Mouse (Mus musculus) Patski (cell line): ENCODE data around the gene Ccr3. TPM values are rescaled to one million over a fixed set of nuclear protein-coding genes. Genes with fewer than 3 reads are reported as not detected.
"Not testable (repeated sequence)": the region's sequence is repeated elsewhere in the genome, so short reads cannot be mapped to it uniquely, and the experiment has no call there.

ENCODE experiments used
- ATAC-seq: fragments of 100-300 bp; one replicate; pipeline ENCODE4 v1.8.0; 2021
- CTCF ChIA-PET: fragments of 350-600 bp; sonication (Branson Sonifier 250); formaldehyde crosslinking; loops from one replicate; lab custom pipeline; 2022; ENCODE audit warnings: inconsistent platforms; lab: Charles Lee
- POLR2A ChIA-PET: fragments of 350-600 bp; sonication (Branson Sonifier 250); formaldehyde crosslinking; loops from one replicate; lab custom pipeline; 2022; ENCODE audit warnings: antibody characterized with exemption, inconsistent platforms; lab: Charles Lee
- DNase-seq: peaks from one replicate; pipeline ENCODE4 v3.0.0-alpha.2; 2011; ENCODE audit warnings: low read depth, low spot score
- H3K27me3 ChIP-seq: fragments of 371-371 bp; one replicate; pipeline ENCODE4 v1.5.1; 2021
- CTCF ChIP-seq: fragments of 100-300 bp; IDR thresholded peaks from one replicate; pipeline ENCODE4 v1.5.1; 2021
- in situ Hi-C: fragments of 300-500 bp; cut with MboI; formaldehyde crosslinking; loops from 3 replicates; pipeline ENCODE4 v1.11.1; 2018; ENCODE audit warnings: low pct_unique_long_range_greater_than_20kb, mixed read lengths
- polyA plus RNA-seq: library from polyadenylated mRNA; unstranded; gene quantifications from one replicate; pipeline ENCODE4 v1.2.3, GENCODE M21; 2021

Ccr3 gene
- polyA plus RNA-seq = not detected

DNA sequence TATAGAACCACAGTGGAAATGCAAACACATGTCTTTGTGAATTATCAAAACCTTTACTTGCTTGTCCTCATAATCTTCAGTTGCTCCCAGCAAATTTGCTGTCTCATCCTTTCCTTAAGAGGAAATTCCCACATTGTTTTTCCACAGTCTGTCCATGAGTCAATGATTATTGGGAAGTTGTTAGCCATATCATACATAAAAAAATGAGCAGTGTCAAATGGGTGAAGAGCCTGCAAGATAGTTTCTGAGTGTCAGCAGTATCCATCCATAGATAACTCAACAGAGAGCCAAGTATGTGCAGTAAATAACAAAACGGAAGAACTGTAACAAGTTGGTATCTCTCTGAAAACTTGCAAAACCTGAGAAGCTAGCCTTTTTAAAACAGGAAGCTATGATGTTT is at the start of gene Ccr3:
Gene Ccr3 (plus strand): TSS at position 301 of the 400 bp plus-strand sequence.
- ATAC-seq (no peak), DNase-seq (no peak)
- H3K27me3 ChIP-seq = peaks cover 8% of the 10 kb centered on the region
- in situ Hi-C loops = no loop called here
- TF ChIP-seq CTCF = no peak
- CTCF ChIA-PET = no interaction called here
- POLR2A ChIA-PET = no interaction called here

DNA sequence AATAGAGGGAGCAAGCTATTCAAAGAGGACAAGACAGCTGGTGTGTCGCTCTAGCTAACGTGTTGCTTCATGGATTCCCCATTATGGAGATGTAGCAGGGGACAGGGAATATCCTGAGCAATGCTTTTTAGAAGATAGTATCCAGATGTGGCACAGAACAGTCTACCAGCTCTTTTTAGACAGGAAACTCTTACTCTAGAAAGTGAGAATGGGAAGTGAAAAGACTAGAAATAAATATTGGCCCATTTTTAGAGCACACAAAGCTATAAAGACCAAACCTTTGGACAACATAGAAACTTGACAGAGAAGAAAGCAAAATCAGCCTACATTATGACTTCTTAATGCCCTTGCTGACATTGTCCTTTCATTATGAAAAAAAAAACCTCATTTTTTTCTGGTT is 46.1 kb upstream of the Ccr3 start:
- ATAC-seq = no peak
- in situ Hi-C loops = no loop called here
- no peaks in the 10 kb centered on the region for H3K27me3 ChIP-seq
- no peak for DNase-seq
- ChIA-PET CTCF (no interaction called here), POLR2A (no interaction called here)
- no peak for TF ChIP-seq CTCF

DNA sequence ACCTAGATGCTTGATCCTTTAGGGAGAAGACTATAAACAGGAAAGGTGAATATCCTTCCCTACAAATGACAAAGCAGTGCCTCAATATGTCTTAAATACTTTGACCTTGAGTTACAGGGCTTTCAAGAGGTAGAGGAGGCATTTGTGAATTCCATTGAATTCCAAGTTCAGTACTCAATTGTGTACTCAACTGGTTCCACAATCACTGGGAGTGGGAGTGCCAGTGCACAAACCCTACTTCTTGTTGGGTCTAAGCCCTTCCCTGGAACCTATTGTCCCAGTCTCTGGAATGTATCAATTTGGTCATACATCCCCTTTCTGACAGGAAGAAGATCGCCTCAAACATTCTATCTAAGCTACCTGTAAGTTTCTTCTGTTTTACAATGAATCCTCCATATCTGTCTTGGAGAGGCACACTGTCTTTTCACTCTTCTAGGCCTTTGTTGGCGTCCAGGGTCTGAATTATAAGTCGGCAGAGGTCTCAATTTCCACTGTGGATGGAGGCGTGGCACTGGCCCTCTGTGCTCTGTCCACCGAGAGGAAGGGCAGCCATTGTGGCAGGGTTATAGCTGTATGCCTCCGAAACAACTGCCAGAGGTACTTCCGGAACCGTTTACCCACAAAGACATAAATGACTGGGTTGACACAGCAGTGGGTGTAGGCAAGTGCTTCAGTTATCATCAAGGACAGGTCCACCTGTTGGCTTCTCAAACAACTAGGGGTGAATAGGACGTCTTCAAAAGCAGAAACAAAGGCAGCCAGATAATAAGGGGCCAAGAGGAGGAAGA is 44.7 kb upstream of the Ccr3 start:
- ChIA-PET CTCF (no interaction called here), POLR2A (no interaction called here)
- ATAC-seq (no peak), DNase-seq (no peak)
- no peak for TF ChIP-seq CTCF
- H3K27me3 ChIP-seq = no peaks in the 10 kb centered on the region
- in situ Hi-C loops = no loop called here

DNA sequence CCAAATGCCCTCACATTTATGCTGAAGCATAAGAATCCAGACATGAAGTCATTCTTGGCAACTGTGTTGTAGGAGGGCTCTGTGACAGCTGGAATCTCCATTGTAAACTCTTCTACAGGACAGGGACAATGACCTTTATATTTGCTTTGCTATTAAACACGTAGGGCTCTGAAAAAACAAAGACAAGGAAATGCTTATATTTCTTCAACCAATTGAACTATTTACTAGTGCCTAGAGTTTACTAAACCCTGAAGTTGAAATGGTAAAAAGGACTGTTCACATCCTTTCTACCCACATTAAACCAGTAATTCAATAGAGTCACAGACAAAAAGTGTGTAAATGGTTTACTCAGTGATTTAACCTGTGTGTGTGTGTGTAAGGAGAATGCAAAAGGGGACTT is 43.5 kb upstream of the Ccr3 start, which contains the start of gene Ccr1l1:
Gene Ccr1l1 (minus strand): TSS at position 101 of the 400 bp plus-strand sequence.
- ChIA-PET CTCF (no interaction called here), POLR2A (no interaction called here)
- no peaks in the 10 kb centered on the region for H3K27me3 ChIP-seq
- in situ Hi-C loops = no loop called here
- DNase-seq = no peak
- ATAC-seq = no peak
- no peak for TF ChIP-seq CTCF

- ATAC-seq, DNase-seq, POLR2A ChIA-PET, in situ Hi-C loops, H3K27me3 ChIP-seq, CTCF ChIA-PET: not testable (repeated sequence)
Measured at GRCm38 (mm10) chr9:123980858-123981475, 40.8 kb upstream of the Ccr3 start.

DNA sequence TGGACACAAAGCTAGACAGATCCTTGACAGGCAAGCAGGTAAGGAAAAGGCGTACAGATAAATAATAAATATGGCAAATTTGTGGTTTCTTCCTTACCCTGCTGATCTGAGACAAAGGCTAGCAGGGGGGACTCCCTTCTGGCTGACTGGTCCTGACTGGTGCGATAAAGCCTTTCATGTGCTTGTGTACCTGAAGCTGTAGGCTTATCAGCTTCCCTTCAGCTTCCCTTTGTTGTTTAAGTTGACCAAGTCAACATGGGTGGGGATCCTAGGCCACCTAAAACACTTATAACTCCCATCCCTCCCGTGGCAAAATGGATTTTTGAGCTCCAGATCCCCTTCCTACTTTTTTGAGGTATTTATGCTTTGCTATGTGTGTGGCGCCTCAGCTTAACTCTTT is 39.9 kb upstream of the Ccr3 start:
- ATAC-seq (no peak), DNase-seq (no peak)
- ChIA-PET POLR2A (no interaction called here), CTCF (no interaction called here)
- no peak for TF ChIP-seq CTCF
- in situ Hi-C loops = no loop called here
- no peaks in the 10 kb centered on the region for H3K27me3 ChIP-seq

- POLR2A ChIA-PET = no interaction called here
- ATAC-seq (no peak), DNase-seq (no peak)
- CTCF ChIA-PET = no interaction called here
- no peak for TF ChIP-seq CTCF
- no peaks in the 10 kb centered on the region for H3K27me3 ChIP-seq
- in situ Hi-C loops = no loop called here
Measured at GRCm38 (mm10) chr9:123982720-123983119, 39.1 kb upstream of the Ccr3 start.

GRCm38 (mm10) chr9:123984943-123985342 is 36.8 kb upstream of the Ccr3 start:
- ATAC-seq = no peak
- in situ Hi-C loops = no loop called here
- POLR2A ChIA-PET = no interaction called here

DNA sequence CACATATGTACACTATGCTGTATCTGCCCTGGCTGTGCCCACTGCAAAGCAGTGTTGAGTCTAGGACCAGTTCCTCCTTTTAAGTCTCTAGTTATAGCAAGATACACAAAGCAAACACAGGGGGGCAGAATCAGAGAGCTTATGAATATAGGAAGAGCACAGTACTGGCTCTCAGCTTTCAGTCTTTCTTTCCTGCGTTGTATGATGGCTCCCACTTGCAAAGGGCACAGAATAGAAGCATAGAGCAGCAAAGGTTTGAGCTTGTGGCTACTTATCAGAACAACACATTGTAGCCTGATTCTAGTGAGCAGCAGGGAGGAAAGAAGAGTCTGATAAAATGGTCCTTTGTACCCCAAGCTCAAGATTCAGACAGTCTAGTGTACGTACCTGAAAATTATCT is 35.6 kb upstream of the Ccr3 start:
- CTCF ChIA-PET = interaction anchor here (1.3 kb wide), 1 partner anchor 24 kb away, joined by 3 read pairs; no protein-coding TSS in a partner anchor
- no peak for ATAC-seq
- POLR2A ChIA-PET = interaction anchor here (0.5 kb wide), 1 partner anchor 10 kb away, joined by 3 read pairs; no protein-coding TSS in a partner anchor
- DNase-seq = no peak
- H3K27me3 ChIP-seq = no peaks in the 10 kb centered on the region
- TF ChIP-seq CTCF = no peak
- in situ Hi-C loops = no loop called here

More at GRCm38 (mm10) chr9:123984943-123985342, 36.8 kb upstream of the Ccr3 start:
- no peak for TF ChIP-seq CTCF
- DNase-seq = no peak
- H3K27me3 ChIP-seq = no peaks in the 10 kb centered on the region
- CTCF ChIA-PET = no interaction called here

GRCm38 (mm10) chr9:123989671-123990070 is 32.1 kb upstream of the Ccr3 start:
- ChIA-PET CTCF (no interaction called here), POLR2A (no interaction called here)
- no peak for TF ChIP-seq CTCF

GRCm38 (mm10) chr9:123991312-123991906 is 30.4 kb upstream of the Ccr3 start:
- DNase-seq (no peak), ATAC-seq (no peak)
- POLR2A ChIA-PET = no interaction called here
- no peak for TF ChIP-seq CTCF
- no peaks in the 10 kb centered on the region for H3K27me3 ChIP-seq
- in situ Hi-C loops = no loop called here
- CTCF ChIA-PET = no interaction called here

More at GRCm38 (mm10) chr9:123989671-123990070, 32.1 kb upstream of the Ccr3 start:
- DNase-seq (no peak), ATAC-seq (no peak)
- no peaks in the 10 kb centered on the region for H3K27me3 ChIP-seq
- in situ Hi-C loops = no loop called here
